Mouse (Mus musculus) 416B (cell line): ENCODE results near the gene Rtl9.

ENCODE experiments used
- DNase-seq: peaks from one replicate; pipeline ENCODE4 v3.0.0; 2011; ENCODE audit warnings: low read depth

Gene Rtl9

DNA sequence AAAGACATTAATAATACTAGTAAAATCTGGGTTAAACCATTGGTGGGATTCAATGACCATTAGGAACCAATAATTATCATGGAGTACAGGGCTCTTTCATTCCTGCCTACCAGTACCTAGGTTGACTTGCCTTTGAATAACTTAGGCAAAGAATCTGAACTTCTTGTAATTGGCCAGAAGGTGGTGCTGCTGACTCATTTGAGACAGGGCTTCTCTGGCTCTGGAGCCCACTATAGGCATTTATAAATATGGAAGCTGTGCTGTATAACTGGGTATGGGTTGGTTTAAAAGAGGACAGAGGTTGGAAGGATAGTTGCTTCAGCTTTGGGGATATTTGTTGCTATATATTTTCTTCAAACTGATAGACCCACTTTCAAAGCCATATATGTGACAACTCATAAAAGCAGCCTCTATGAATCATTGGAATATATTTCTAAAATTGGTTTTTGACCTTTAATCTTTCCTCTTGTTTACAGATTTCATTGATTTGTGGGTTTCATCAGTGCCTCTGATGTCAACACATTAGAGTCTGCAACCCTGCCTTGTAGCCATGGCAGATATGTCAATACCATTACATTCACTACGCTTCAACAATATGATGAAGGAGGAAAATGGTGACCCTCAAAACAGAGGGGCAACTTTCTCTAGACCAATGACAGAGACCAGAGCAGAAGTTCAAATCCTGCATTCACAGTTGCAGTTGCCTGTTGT is at the start of gene Rtl9:
Gene Rtl9, plus strand, starts transcription at position 551 of the 711 bp plus-strand sequence.
- peak; percentile 29 for DNase-seq

DNA sequence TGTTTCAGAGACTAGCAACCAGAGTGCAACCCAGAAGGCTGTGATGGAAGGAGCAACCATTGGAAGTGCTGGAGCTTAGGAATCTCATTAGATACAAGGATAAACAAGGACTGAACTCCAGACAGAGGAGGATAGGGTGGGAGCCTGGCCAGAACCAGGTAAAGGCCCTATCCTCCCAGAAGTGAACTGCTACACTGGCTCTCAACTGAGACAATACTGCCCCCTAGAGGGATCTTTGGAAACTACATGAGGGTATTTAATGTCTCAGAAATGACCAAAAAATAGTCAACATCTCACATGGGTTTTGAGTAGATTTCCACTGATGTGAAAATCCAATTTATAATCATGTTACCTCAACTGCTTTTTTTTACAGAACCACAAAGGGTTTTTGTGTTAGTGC is 47.9 kb upstream of the Rtl9 start:
- DNase-seq: peak; percentile 50

DNA sequence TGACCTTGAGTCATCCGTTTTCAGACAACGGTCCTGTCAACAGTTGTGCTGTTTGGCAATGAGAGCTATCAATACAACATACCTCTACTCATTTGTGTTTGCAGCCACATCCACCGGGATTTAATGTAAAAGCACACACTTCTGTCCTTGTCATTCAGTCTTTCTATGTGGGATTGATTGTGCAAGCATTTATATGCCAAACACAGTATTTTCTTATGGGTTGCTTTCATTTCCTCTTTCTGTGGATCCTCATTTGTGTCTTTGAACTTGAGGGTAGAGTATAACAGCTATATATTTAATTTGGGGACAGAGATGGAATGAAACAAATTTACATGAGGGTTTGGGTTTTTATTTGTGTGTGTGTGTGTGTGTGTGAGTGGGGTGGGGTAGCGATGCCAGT is 47.5 kb upstream of the Rtl9 start:
- DNase-seq: no peak

DNA sequence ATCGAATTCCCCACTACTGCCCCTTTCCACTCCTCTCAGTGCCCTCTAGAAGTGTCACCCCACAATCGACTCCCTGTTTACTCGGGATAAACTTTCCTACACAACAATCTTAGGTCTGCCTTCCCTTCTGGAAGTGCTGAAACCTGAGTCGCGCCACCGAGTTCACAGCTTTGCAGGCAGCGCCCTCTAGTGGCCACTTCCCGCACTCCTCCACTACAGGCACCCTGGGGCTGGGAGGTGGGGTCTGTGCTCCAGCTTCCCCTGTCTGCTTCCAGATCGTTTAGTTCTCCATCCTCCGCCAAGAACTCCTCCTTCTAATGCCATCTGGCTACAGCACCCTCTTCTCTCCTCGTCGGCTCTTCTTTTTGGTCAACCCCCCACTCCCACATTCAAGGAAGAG is 40.6 kb upstream of the Rtl9 start:
- DNase-seq: peak; percentile 44

DNA sequence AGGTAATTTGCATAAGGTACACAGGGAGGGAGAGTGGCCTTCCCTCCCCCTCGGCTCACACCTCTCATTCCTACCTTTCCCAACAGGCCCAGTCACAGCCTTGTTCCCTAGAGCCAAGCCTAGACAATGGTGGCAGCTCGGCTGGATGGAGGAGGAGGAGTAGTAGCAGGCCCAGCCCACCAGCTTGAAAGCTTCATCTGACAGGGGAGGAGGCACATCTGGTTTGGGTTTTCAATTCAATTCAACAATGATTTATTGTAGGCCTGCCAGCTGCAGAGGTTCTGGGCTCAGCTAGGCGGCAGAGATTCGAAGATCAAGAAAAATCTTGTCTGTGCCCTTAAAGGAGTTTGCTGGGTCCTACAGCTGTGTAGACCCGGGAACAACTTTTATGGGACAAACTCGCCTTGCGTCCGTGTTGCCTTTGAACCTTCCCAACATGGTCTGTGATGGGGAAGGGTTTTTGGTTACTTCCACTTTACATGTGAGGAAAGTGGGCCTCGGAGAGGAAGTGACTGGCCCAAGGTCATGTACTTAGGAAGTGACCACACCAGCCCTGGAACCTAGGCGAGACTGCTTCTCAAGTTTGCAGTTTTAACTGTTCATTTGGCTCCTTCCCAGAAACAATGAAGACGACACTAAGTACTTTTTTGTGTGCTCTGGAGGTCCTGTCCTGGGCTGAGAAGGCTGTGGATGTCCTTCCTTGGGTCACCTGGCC is 36.6 kb upstream of the Rtl9 start:
- peak; percentile 21 for DNase-seq

DNA sequence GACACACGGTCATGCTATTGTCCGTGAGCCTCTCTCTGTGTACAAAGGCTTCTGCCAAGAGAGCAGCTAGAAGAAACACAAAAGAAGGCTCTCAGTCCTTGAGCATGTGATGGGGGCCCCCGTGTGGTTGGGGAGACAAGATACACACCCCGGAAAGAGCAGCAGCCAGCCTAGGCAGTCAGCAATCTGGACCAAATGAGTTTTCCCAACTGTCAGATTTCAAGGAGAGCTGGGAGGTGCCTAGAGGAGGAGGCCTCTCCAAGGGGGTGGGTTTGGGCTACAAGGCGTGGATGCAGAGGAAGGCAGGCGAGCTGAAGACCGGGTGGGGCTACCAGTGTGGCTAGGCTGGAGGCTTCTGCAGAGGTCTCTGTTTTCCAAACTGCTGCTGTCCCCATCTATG is 35.6 kb upstream of the Rtl9 start:
- no peak for DNase-seq

DNA sequence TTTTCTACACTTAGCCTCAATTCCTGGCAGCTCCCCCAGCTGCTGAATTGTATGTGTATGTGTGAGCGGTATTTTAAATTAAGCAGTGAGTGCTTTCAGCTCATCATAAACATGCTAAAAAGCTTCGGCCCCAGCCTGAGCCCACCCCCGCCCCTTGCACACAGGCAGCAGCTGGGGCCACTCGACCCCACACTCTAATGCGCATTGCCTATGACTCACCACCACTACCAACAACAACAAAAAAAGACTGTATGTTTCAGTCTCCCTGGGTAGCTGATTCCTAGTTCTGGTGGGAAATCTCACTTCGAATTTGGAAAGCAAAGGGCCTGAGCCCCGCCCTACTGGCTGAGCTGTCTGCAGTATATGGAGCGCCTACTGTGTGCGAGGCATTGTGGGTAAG is 35.1 kb upstream of the Rtl9 start:
- DNase-seq: no peak

DNA sequence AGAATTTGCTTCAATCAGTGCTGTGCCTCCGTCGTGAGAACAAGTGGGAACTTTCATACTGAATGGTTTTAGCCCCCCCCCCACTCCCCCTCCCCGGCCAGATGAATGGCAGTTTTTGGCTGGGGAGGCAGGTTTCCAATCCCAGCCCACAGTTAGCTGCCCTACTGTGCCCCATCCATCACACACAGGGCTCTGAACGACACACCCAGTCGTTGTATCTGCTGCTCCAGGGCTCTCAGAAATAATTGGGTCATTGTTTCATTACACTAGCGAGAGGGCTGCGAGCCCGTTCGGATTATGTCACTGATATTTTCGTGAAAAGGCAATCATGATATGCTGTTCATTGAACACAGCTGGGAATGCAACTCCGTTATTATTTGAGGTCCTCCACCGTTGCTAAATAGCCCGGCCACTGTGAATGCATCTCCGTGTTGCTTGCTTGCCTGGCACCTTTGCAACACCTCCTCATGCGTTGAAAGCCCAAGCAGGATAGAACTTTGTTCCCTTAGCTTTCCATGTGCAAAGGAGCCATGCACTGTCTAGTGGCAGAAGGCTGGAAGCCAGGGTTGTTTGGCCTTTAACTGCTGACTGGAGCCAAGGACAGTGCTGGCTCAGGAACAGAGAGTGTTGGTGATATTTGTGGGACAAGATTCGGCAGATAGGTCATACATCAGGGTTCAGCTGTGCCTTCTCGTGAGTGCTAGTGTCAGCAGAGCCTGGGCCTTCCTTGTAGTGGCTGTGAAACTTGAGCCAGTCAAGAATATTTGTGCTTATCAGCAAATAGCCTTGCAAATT is 32.9 kb upstream of the Rtl9 start:
- DNase-seq: no peak

DNA sequence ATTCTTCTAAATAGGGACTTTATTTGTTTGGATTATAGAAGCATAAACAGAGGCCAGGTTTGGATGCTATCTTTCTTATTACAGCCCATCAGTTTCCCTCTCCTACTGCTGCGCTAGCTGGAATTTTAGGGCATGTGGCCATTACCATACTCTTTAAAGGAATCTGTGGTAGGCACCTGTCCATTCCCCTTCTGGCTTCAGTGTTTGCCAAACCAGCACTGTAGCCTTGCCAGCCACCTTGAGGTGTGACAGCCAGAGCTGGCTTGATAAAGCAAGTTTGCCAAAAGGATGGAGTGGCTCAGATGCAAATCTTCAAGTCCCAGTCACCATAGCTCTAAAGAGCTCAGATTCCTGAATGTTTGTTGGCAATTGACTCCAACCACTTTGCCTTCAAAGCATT is 32.3 kb upstream of the Rtl9 start:
- no peak for DNase-seq

DNA sequence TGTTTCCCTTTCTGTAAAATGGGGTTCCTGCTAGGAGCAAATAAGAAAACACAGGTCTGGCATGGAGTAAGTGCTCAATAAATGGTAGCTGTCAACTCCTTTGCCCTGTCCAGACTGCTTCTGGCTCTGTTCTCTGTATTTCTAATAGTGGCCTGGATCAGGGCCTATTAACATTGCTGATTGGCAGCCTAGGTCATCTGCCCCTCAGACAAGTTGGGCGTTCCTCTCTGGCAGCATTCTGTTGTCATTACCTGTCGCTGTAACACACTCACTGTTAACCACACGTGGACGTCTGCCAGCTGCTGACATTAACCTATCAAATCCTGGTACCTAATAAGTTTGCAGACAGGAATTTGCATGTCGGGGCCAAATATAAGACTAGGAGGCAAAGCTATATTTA is 31.8 kb upstream of the Rtl9 start:
- no peak for DNase-seq

DNA sequence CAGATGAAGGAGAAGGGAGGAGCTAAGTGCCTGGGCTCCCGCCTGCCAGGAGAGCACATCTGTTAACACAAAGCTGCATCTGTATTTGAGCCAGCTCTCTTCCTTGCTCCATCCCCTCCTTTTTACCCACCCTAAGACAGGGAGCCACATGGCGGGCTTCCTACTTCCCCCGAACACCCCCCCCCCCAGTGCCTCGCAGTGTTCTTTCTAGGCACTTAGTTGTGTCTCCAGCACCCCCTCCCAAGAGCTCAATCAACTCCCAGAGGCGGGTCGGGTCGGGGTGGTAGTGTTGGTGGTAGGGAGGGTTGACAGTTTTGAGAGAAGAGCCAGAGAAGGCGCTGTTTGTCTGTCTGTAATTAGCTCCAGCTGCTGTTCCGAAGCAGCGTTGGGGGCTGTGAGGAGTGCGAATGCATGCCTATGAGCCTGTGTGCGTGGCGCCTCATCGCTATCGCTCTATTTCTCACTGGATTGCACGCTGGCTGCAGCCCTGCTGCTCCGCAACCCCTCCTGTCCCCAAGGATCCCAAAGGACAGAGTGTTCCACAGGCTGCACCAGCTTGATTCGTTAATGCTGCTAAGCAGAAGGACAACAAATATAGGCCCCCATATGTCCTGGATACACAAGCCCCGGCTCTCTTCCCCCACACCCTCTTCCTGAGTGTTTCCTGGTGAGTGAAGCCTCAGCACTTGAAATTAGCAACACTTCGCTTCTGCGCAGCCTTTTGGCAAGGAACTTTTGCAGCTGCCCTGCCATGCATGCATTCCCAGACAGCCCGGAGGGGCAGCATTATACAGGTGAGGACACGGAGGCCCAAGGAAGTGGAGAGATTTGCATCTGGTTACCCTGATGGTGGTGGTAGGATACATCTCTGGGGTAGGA is 18.7 kb upstream of the Rtl9 start:
- no peak for DNase-seq

DNA sequence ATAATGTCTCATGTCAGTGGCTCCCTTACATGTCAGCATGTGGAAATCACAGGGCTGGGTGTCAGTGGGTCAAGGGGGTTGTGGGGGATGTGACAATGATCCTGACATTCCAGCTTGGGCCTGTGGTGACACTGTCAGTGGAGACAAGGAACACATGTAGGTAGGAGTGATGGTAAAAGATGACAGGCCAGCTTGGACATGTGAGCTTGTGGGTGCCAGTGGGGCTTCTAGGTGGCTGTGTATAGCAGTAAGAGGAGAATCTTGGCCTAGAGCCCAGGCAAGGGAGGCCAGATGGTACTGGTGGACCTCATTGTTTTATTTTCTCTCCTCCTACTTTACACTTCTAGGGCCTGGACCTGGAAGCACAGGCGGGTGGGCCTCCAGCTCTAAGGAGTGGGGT is 16.7 kb upstream of the Rtl9 start:
- DNase-seq: no peak

DNA sequence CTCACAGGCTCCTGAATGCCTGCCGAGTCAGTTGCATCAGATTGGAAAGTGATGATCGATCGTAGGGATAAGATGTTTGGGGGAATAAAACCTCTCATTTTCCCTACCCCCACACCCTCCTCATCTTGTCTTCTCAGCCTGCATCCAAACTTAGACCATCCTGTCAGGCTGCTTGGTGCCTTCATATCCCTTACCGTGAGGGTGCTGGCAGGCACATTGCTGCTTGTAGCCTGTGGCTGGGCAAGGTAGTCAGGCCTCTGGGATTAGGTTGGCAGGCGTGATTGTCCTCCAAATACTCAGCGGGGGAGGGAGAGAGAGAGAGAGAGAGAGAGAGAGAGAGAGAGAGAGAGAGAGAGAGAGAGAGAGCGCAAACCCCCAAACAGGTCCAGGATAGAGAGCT is 11.2 kb upstream of the Rtl9 start:
- no peak for DNase-seq

DNA sequence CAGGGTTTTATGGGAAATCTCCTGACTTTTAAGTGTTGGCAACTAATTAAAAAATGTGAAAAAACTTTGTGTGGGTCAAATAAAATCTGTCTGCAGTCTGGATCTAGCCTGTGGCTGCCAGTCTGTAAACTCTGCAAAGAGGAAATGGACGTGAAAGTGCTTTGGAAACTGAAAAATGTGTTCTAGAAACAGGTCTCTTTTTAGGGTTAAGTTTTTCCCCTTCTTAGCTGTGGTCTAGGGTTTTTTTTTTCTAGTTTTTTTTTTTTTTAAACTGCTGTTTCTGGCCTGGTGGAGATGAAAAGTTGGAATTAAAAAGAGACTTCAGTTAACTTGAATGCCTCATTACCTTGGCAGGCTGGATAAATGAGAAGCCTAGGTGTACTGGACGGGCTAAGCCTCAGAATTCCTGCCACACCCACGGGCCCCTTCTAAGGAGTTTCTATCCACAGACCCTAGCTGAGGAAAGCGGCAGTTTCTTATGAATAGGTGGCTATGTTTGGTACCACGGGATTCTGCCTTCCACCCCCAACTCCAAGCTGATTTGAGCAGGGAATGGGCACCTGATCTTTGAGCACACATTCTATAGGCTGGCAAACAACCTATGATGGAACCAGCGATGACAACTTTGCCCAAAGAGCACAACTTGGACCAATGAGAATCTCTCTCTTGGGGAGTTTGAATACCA is 8.3 kb upstream of the Rtl9 start:
- DNase-seq: no peak

DNA sequence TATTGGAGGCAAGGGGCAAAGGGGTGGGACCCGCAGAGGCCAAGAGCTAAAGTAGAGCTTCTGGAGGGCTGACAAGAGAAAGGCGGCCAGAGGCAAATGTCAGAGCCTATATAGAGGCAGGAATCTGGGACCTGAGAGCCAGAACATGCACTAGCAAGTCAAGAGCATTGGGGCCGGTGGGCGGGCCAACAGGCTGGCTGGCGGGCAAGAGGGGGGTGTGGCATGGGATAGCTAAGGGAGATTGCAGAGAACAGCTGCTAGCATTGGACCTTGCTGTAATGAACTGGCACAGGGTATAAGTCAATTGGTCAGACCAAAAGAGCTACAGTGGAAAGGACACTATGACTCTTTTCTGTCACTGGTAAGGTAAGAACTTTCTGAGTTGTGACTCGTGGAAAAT is 1.8 kb upstream of the Rtl9 start:
- no peak for DNase-seq

DNA sequence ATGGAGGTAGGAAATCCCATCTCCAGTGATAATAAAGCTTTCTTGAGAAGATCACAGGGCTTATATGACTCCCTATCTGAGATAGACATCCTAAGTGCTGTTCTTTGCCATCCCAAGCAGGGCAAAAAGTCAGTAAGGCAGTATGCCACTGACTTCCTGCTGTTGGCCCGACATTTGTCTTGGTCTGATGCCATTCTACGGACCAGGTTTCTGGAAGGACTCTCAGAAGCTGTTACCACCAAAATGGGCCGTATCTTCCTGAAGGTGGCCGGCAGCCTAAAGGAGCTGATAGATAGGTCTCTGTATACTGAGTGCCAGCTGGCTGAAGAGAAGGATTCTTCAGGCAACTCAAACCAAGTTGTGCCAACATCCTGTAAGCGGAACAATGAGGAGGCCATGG is 3.8 kb downstream of the Rtl9 start:
- DNase-seq: no peak

DNA sequence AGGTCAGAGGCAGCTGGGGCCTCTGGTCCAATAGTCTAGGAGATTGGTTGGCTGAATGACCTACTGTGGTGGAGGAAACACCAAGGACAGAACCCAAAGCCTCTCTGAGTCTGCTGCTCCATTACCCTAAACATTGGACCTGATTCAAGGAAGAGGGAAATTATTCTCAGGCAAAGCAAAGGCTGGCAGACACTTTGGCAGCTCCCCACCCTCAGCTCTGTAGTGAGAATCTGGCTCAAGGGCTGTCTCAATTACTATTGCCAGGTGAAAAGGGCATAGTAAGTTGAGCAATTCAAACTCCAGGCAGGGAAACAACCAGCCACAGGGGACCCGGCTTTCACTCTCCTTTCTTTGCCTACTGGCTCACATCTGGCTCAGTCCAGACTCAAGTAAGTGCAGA is 6.5 kb downstream of the Rtl9 start:
- DNase-seq: no peak

DNA sequence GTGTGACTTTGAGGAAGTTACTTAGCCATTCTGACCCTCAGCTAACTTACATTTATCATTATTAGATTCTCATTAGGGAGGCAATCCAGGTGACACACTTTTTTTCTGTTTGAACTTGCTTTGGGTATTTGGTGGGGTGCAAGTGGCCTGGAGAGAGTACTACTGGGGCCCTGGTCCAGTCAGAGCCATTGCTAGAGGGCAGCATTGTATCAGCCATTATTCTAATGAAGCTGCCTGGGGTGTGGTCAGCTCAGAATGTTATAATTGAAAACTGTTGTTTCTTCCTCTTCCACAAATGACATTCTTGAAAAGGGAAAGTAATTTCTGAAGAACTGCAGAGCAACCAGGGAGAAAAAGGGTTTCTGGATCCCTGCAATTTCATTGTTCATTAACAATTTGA is 13.2 kb downstream of the Rtl9 start:
- DNase-seq: no peak
